Mouse (Mus musculus): Measurements from ENCODE around the gene Speer4f2.

DNA sequence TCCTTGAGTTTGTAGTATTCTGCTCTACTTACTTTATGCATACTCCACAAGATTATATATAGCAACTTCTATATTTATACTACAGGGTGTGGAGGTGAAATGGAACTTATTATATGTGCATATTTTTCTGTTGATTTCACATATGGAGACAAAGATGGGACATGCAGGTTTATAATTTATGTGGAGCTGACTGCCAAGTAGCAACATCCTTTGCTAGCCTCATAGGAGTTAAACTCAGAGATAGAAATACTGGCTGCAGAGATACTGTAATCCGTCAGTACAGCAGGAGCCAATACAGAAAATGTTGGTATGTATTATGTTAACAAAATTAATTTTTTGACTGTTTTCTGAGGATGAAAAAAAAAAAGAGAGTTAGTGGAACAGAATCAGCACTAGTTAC is 27.6 kb downstream of the Speer4f2 start:
- TF ChIP-seq CTCF (IDR thresholded peaks at IDR 0.05; ENCODE audit: low read depth), result no peak
- TF ChIP-seq EP300 (IDR thresholded peaks at IDR 0.05; ENCODE audit: low read depth), result no peak
